Mouse (Mus musculus) intestine, postnatal 0 days (tissue): Measurements from ENCODE around the gene Zfp704. TPM values are rescaled to one million over a fixed set of nuclear protein-coding genes. Genes with fewer than 3 reads are reported as not detected.

ENCODE experiments used
- ATAC-seq: fragments of 200-750 bp; cut with Nextera tagmentation; 2 replicates; pipeline ENCODE4 v1.8.0; 2017; ENCODE audit warnings: mild to moderate bottlenecking, moderate TSS enrichment, moderate library complexity
- H3K27ac ChIP-seq: fragments of 300-500 bp; sonication (generic); 2 replicates; pipeline ENCODE4 v1.5.1; 2014; ENCODE audit warnings: mild to moderate bottlenecking, low read depth, low read length, moderate library complexity
- H3K27me3 ChIP-seq: fragments of 300-500 bp; sonication (generic); replicated peaks from 2 replicates; pipeline ENCODE4 v1.6.1; 2014; ENCODE audit warnings: low read length, mixed read lengths; ENCODE audit not compliant: control insufficient read depth, insufficient read depth
- H3K36me3 ChIP-seq: fragments of 300-500 bp; sonication (generic); 2 replicates; pipeline ENCODE4 v1.6.1; 2014; ENCODE audit warnings: mild to moderate bottlenecking, moderate library complexity; ENCODE audit not compliant: control insufficient read depth, insufficient read depth
- H3K4me1 ChIP-seq: fragments of 300-500 bp; sonication (generic); replicated peaks from 2 replicates; pipeline ENCODE4 v1.6.1; 2014; ENCODE audit warnings: antibody characterized with exemption, low read length, mixed read lengths; ENCODE audit not compliant: control insufficient read depth, insufficient read depth
- H3K4me2 ChIP-seq: fragments of 300-500 bp; sonication (generic); replicated peaks from 2 replicates; pipeline ENCODE4 v1.6.1; 2014; ENCODE audit warnings: low read depth, mild to moderate bottlenecking, moderate library complexity
- H3K4me3 ChIP-seq: fragments of 300-500 bp; sonication (generic); 2 replicates; pipeline ENCODE4 v1.5.1; 2014; ENCODE audit warnings: low read depth, low read length
- H3K9ac ChIP-seq: fragments of 300-500 bp; sonication (generic); 2 replicates; pipeline ENCODE4 v1.6.1; 2014; ENCODE audit warnings: mild to moderate bottlenecking, low read depth, low read length
- H3K9me3 ChIP-seq: fragments of 300-500 bp; sonication (generic); 2 replicates; pipeline ENCODE4 v1.6.1; 2016; ENCODE audit warnings: mixed run types; ENCODE audit not compliant: control insufficient read depth
- CTCF ChIP-seq: sonication (generic); IDR thresholded peaks from 2 replicates; pipeline ENCODE4 v1.5.1; 2016; ENCODE audit warnings: low read depth, mild to moderate bottlenecking, control low read depth, antibody characterized with exemption, moderate library complexity
- WGBS: fragments of 180-500 bp; shearing (Covaris S2); extraction: QIAGEN DNeasy Blood & Tissue Kit; methylation state at CpG from one replicate; pipeline ENCODE4 v1.1.7; 2014; 5-methylcytosine and 5-hydroxymethylcytosine counted together
- polyA plus RNA-seq: library from polyadenylated mRNA; unstranded; fragments of >200 nt; fragmentation: Nextera tagmentation; extraction: Ambion mirVana; gene quantifications from 2 replicates; pipeline ENCODE4 v1.2.1, GENCODE M21; 2015

Gene Zfp704
- polyA plus RNA-seq, 1 experiment from 2014 or later = 2.8 TPM

DNA sequence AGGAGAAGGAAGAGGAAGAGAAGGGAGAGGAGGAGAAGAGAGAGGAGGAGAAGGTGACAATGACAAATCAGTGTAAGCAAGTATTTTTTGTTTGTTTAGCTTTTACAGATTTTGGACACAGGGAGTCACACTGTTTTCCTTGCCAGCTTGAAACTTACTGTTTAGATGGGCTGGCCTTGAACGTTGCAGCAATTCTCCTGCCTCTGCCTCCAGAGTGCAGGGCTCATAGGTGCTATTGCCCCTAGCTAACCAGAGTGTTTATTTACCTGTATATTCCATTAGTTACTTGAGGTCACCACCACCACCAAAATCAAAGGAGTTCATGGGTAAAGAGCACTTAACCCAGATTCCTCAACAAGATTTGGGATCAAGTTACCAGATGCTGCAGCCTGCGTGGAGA, 132.5 kb downstream of the Zfp704 start:
- Histone ChIP-seq H3K4me1 (no peaks in the 10 kb centered on the region), H3K9ac (no peak overlapping the region), H3K4me3 (no peak overlapping the region), H3K36me3 (no peaks in the 10 kb centered on the region), H3K4me2 (no peak overlapping the region), H3K27me3 (no peaks in the 10 kb centered on the region), H3K27ac (no peak overlapping the region), H3K9me3 (no peaks in the 10 kb centered on the region)
- WGBS = 76% methylated on average over 2 of the region's 2 CpGs
- no peak for TF ChIP-seq CTCF
- ATAC-seq = no peak

DNA sequence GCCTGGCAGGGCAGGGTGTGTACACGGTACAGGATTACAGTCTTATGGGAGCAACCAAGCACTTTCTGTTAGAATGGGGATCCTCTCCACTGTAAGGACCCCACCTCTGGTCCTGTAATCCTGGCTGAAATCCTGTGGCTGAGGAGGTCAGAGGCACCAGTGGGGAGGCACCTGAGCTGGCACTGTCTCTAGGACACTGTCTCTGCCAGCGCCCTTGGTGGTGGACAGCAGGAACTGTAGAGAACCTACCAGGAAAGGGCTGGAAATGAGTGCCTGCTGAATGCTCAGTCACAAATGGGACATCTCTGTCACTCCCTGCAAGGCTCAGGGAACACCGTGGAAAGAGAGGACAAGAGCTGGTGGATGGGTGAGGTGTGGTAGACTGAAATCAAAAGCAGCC, 133.5 kb downstream of the Zfp704 start:
- no peak for ATAC-seq
- no peaks in the 10 kb centered on the region for H3K36me3 ChIP-seq
- no peaks in the 10 kb centered on the region for H3K9me3 ChIP-seq
- TF ChIP-seq CTCF = no peak
- no peak overlapping the region for H3K27ac ChIP-seq
- WGBS = 86% methylated on average over 3 of the region's 3 CpGs
- no peak overlapping the region for H3K4me2 ChIP-seq
- H3K4me1 ChIP-seq = no peaks in the 10 kb centered on the region
- no peak overlapping the region for H3K4me3 ChIP-seq
- no peaks in the 10 kb centered on the region for H3K27me3 ChIP-seq
- H3K9ac ChIP-seq = no peak overlapping the region

DNA sequence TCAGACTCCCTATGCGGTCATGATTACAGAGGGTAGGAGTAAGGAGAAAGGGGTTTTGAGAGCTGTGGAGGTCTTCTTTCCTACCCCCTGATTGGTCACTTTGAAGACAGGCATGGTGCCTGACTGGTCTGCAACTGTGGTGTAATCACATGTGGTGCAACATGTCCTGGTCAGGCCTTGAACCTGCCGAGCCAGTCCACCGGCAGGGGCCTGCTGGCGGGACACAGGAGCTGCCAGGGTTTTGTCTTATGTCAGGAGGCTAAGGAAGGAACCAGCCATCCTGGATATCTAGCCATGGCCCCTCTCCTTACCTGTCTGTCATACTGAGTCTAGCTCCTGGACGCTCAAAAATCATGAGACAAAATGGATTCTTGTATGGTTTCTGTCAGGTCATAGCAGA, 134.4 kb downstream of the Zfp704 start:
- ATAC-seq = no peak
- no peaks in the 10 kb centered on the region for H3K9me3 ChIP-seq
- WGBS = 90% methylated on average over 5 of the region's 5 CpGs
- no peak for TF ChIP-seq CTCF
- no peak overlapping the region for H3K9ac ChIP-seq
- no peak overlapping the region for H3K27ac ChIP-seq
- H3K4me2 ChIP-seq = no peak overlapping the region
- H3K4me1 ChIP-seq = no peaks in the 10 kb centered on the region
- no peak overlapping the region for H3K4me3 ChIP-seq
- no peaks in the 10 kb centered on the region for H3K27me3 ChIP-seq
- H3K36me3 ChIP-seq = no peaks in the 10 kb centered on the region

DNA sequence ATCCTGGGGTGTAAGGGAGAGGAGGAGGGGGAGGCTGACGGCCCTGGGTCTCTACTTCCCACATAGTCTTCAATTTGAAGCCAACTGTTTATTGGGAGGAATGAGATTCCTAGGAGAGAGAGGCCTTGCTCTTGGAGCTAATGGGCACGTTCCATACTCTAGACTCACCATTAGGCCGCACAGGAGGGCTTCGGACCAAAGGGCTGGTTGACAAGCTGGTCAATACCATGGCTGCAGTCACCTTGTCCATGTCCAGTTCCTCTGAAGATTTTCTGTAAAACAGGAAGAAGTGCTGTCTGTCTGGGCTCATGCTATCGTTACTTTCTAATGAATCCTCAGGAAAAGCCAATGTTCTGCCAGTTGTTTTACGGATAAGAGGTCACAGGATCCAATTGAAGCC, 135.6 kb downstream of the Zfp704 start:
- 0 out of 2 replicates have a peak, but pooled peaks cover 4% of the 10 kb centered on the region for H3K36me3 ChIP-seq
- H3K9ac ChIP-seq = no peak overlapping the region
- H3K27ac ChIP-seq = no peak overlapping the region
- H3K9me3 ChIP-seq = no peaks in the 10 kb centered on the region
- ATAC-seq = no peak
- TF ChIP-seq CTCF = no peak
- no peaks in the 10 kb centered on the region for H3K4me1 ChIP-seq
- no peak overlapping the region for H3K4me3 ChIP-seq
- H3K4me2 ChIP-seq = no peak overlapping the region
- H3K27me3 ChIP-seq = no peaks in the 10 kb centered on the region
- 94% methylated on average over 6 of the region's 6 CpGs for WGBS

DNA sequence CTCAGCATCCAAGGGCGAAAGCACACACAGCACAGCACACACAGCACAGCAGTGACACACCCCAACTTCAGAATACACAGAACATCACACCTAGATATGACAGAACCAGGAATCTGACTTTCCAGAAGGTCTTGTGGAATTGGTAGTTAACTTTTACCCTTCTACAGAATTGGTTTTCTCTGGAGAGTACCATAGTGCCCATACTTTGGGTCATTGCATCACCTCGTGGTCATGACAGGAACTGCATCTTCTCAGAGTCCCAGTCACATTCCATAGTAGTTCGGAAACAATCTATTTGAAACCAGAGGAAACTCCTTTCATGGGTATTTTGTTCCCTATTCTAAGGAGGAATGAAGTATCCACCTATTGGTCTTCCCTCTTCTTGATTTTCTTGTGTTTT, 143.6 kb downstream of the Zfp704 start:
- 0 out of 2 replicates have a peak, but pooled peaks cover 4% of the 10 kb centered on the region for H3K36me3 ChIP-seq
- H3K4me3 ChIP-seq = no peak overlapping the region
- no peaks in the 10 kb centered on the region for H3K27me3 ChIP-seq
- H3K27ac ChIP-seq = no peak overlapping the region
- ATAC-seq = peak; percentile 45; the same call in 1 of the 2 replicates
- no peaks in the 10 kb centered on the region for H3K9me3 ChIP-seq
- peak; percentile 92 for TF ChIP-seq CTCF
- no peak overlapping the region for H3K4me2 ChIP-seq
- H3K4me1 ChIP-seq = no peaks in the 10 kb centered on the region
- WGBS = 36% methylated on average over 3 of the region's 3 CpGs
- H3K9ac ChIP-seq = no peak overlapping the region

DNA sequence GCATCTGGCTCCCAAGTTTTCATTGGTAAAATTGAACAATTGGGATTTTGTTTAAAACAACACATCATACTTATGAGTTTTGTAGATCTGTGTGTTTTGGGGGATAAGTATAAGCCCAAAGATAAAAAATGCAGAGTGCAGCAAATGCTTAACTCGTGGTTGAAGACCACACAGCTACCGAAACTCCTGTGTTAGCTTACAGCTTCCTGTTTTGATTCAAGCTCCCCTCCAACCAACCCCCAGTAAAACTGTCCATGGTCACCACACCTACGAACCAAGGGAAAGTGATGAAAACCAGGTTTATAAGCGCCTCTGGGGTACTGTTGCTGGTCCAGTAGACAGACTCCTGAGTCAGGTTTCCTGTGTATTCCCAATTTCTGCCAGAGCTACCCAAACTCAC, 144.2 kb downstream of the Zfp704 start:
- Histone ChIP-seq H3K27ac (no peak overlapping the region), H3K36me3 (0 out of 2 replicates have a peak, but pooled peaks cover 4% of the 10 kb centered on the region), H3K27me3 (no peaks in the 10 kb centered on the region), H3K4me1 (no peaks in the 10 kb centered on the region), H3K4me2 (no peak overlapping the region), H3K9me3 (no peaks in the 10 kb centered on the region), H3K4me3 (no peak overlapping the region), H3K9ac (no peak overlapping the region)
- 82% methylated on average over 4 of the region's 4 CpGs for WGBS
- no peak for TF ChIP-seq CTCF
- no peak for ATAC-seq

DNA sequence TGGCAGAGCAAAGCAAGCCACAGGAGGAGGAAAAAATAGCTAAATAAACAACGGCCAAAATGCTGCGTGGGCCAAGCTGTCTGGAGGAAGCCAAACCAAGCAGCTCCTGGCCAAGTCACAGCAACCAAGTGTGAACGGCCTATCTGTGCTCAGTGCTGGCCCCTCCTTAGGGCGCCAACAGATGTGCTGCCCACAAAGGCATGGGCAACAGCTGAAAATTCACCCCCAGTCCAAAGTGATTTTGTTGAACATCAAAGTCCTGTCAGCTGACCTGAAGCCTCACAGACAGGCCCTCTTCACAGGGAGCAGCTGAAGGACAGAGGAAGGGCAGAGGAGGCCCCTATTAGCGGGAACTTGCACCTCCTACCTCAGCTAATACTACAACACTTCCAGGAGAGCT, 148.2 kb downstream of the Zfp704 start:
- Histone ChIP-seq H3K4me3 (no peak overlapping the region), H3K9me3 (no peaks in the 10 kb centered on the region), H3K27ac (no peak overlapping the region), H3K9ac (no peak overlapping the region), H3K4me1 (no peaks in the 10 kb centered on the region), H3K36me3 (no peaks in the 10 kb centered on the region), H3K4me2 (no peak overlapping the region), H3K27me3 (no peaks in the 10 kb centered on the region)
- 83% methylated on average over 5 of the region's 5 CpGs for WGBS
- ATAC-seq = no peak
- no peak for TF ChIP-seq CTCF
